Mouse (Mus musculus) bone marrow, adult 2 months (tissue): ENCODE results near the gene Psmb6.

ENCODE experiments used
- CTCF ChIP-seq: fragments of 200-500 bp; IDR thresholded peaks from 2 replicates; pipeline ENCODE4 v1.5.1; 2011; ENCODE audit warnings: low read length, control low read depth; ENCODE audit not compliant: control insufficient read depth, insufficient read depth
- POLR2A ChIP-seq: fragments of 200-500 bp; IDR thresholded peaks from 2 replicates; pipeline ENCODE4 v1.6.1; 2011; ENCODE audit warnings: low read depth, mild to moderate bottlenecking, control low read depth, low read length, borderline replicate concordance; ENCODE audit not compliant: control insufficient read depth

GRCm38 (mm10) chr11:70511242-70511641 is 13.9 kb upstream of the Psmb6 start:
- TF ChIP-seq CTCF: no peak
- no peak for TF ChIP-seq POLR2A
